Mouse (Mus musculus) monocyte, adult 2 months (primary cell): ENCODE measurements around the gene Gsdma.
"Not testable (repeated sequence)": the region's sequence is repeated elsewhere in the genome, so short reads cannot be mapped to it uniquely, and the experiment has no call there.

Experiments used
- DNase-seq, 2 experiments: peaks; one replicate each; pipeline ENCODE4 v3.0.0; 2022; ENCODE audit warnings: low spot score in 2 of 2, low read depth in 1 of 2

Gene Gsdma

GRCm38 (mm10) chr11:98664091-98664490 is at the start of gene Gsdma:
Gene Gsdma (plus strand): TSS chr11:98664351.
- no peak for DNase-seq

GRCm38 (mm10) chr11:98620791-98621190 is 43.4 kb upstream of the Gsdma start:
- no peak for DNase-seq

- not testable (repeated sequence) for DNase-seq
Measured at GRCm38 (mm10) chr11:98623981-98624380, 40.2 kb upstream of the Gsdma start.

- DNase-seq, result not testable (repeated sequence)
Measured at GRCm38 (mm10) chr11:98624381-98624780, 39.8 kb upstream of the Gsdma start.

- no peak for DNase-seq
Measured at GRCm38 (mm10) chr11:98625611-98626410, 38.3 kb upstream of the Gsdma start, which contains the start of the genes Gm12355 and Gsdma3. Gene Gm12355 (minus strand): TSS chr11:98625661. Gene Gsdma3 (plus strand): TSS chr11:98626360.

GRCm38 (mm10) chr11:98628706-98629105 is 35.4 kb upstream of the Gsdma start:
- DNase-seq, result no peak

GRCm38 (mm10) chr11:98630646-98631045 is 33.5 kb upstream of the Gsdma start:
- no peak for DNase-seq

GRCm38 (mm10) chr11:98635312-98635970 is 28.7 kb upstream of the Gsdma start:
- not testable (repeated sequence) for DNase-seq

- no peak for DNase-seq
Measured at GRCm38 (mm10) chr11:98637501-98637900, 26.6 kb upstream of the Gsdma start.

GRCm38 (mm10) chr11:98640091-98640490 is 24.1 kb upstream of the Gsdma start:
- DNase-seq, result no peak

- no peak for DNase-seq
Measured at GRCm38 (mm10) chr11:98644757-98645156, 19.4 kb upstream of the Gsdma start.

- DNase-seq, result no peak
Measured at GRCm38 (mm10) chr11:98645946-98646345, 18.2 kb upstream of the Gsdma start.

- no peak for DNase-seq
Measured at GRCm38 (mm10) chr11:98646459-98646858, 17.7 kb upstream of the Gsdma start, which contains the start of gene Gsdma2. Gene Gsdma2 (plus strand): TSS chr11:98646759.

- DNase-seq, result peak in 1 of 2 experiments; percentile 25
Measured at GRCm38 (mm10) chr11:98655076-98655475, 9.1 kb upstream of the Gsdma start.

- DNase-seq, result peak; percentile 37 to 50
Measured at GRCm38 (mm10) chr11:98660517-98660916, 3.6 kb upstream of the Gsdma start.

- DNase-seq, result no peak
Measured at GRCm38 (mm10) chr11:98668984-98669383, 4.8 kb downstream of the Gsdma start.

GRCm38 (mm10) chr11:98671284-98671815 is 7.2 kb downstream of the Gsdma start:
- DNase-seq, result no peak

GRCm38 (mm10) chr11:98671857-98672256 is 7.7 kb downstream of the Gsdma start:
- DNase-seq, result no peak

- DNase-seq, result no peak
Measured at GRCm38 (mm10) chr11:98672482-98672881, 8.3 kb downstream of the Gsdma start.

- DNase-seq, result peak in 1 of 2 experiments; percentile 45
Measured at GRCm38 (mm10) chr11:98673136-98673535, 9.0 kb downstream of the Gsdma start.

GRCm38 (mm10) chr11:98675829-98676363 is 11.7 kb downstream of the Gsdma start:
- no peak for DNase-seq

- DNase-seq, result no peak
Measured at GRCm38 (mm10) chr11:98680023-98680422, 15.9 kb downstream of the Gsdma start.
